Mouse (Mus musculus): ENCODE measurements around the gene Bcl11b. TPM values are rescaled to one million over a fixed set of nuclear protein-coding genes. Genes with fewer than 3 reads are reported as not detected.

Gene Bcl11b
- polyA plus RNA-seq, 1 experiment from 2014 or later: 38.4 TPM

DNA sequence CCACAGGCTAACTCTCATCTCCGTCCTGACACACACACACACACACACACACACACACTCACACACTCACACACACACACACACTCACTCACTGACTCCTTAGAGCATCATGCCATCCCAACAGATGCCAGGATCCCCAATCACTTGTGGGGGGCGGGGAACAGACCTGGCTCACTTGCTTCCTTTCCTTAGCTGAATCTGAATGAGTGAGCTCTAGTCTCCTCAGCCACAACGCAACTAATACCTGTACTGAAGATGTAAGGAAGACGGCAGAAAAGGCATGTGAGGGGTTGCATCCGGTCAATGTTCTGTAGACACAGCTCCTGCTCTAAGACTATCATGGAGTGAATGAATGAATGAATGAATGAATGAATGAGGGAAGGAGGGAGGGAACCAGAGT lies 71.9 kb downstream of the Bcl11b start:
- H3K4me1 ChIP-seq (ENCODE audit: control insufficient read depth, insufficient read depth, low read length): peaks cover 78% of the 10 kb centered on the region
- DNase-seq: no peak
- no peaks in the 10 kb centered on the region for H3K9me3 ChIP-seq (ENCODE audit: control insufficient read depth, low read length)
- no peak for ATAC-seq (ENCODE audit: low FRiP score, low TSS enrichment)
- WGBS: 75% methylated on average over 5 of the region's 5 CpGs
- H3K9ac ChIP-seq (replicated peaks; ENCODE audit: low read length): no peak overlapping the region
- H3K27ac ChIP-seq (replicated peaks; ENCODE audit: low read depth, low read length): peak overlapping the region; percentile 41; the same call in 1 of the 2 replicates
- no peaks in the 10 kb centered on the region for H3K36me3 ChIP-seq (ENCODE audit: control insufficient read depth, insufficient read depth, low read length)
- H3K4me3 ChIP-seq (replicated peaks; ENCODE audit: low read depth, low read length): no peak overlapping the region
- no peaks in the 10 kb centered on the region for H3K27me3 ChIP-seq (ENCODE audit: control insufficient read depth, insufficient read depth, low read length)
- no peak overlapping the region for H3K4me2 ChIP-seq (ENCODE audit: low read length)

DNA sequence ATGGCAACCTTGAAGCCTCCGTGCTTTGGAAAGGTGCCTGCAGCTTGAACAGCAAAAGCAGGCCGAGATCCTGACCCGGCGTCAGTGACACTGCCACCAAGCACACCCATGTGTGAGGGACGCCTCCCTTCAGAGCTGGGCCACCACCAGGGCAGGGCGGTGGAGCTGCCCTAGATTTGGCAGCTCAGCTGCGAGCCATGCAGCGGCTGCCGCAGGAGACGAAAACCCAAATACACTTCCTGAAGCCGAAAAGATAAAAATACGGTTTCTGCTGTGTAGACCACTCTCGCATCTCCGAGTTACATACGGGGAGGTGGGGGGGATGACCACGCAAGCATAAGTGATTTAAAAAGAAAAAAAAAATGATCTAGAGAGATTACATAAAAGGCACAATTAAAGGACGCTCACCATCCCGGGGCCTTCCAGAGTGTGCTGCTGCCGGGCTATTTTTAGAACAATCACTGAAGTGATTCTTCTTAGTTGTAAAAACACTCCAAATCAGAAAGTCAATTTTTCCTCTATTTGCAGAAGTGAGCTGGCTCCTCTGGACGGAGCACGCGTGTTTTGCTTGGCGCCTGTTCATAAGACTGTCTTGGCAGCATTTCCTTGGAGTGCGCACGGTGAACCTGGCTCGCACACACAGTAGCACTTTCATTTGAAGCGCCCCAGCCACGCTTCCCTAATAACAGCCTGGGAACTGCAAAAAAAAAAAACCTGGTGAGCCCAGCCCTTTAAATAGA lies 72.6 kb downstream of the Bcl11b start:
- H3K4me1 ChIP-seq (ENCODE audit: control insufficient read depth, insufficient read depth, low read length): peaks cover 71% of the 10 kb centered on the region
- H3K27ac ChIP-seq (replicated peaks; ENCODE audit: low read depth, low read length): no peak overlapping the region; the same call in 1 of the 2 replicates
- H3K27me3 ChIP-seq (ENCODE audit: control insufficient read depth, insufficient read depth, low read length): no peaks in the 10 kb centered on the region
- no peaks in the 10 kb centered on the region for H3K36me3 ChIP-seq (ENCODE audit: control insufficient read depth, insufficient read depth, low read length)
- H3K9me3 ChIP-seq (ENCODE audit: control insufficient read depth, low read length): no peaks in the 10 kb centered on the region
- no peak overlapping the region for H3K4me3 ChIP-seq (replicated peaks; ENCODE audit: low read depth, low read length)
- peak overlapping the region; percentile 10; the same call in 1 of the 2 replicates for H3K4me2 ChIP-seq (ENCODE audit: low read length)
- no peak for ATAC-seq (ENCODE audit: low FRiP score, low TSS enrichment)
- H3K9ac ChIP-seq (replicated peaks; ENCODE audit: low read length): 0 out of 2 replicates have a peak overlapping the region, but pooled peaks have one; percentile 12
- peak; percentile 78 for DNase-seq
- 57% methylated on average over 28 of the region's 28 CpGs for WGBS

GRCm38 (mm10) chr12:107928905-107929304 lies 74.5 kb downstream of the Bcl11b start:
- Histone ChIP-seq H3K27me3 (ENCODE audit: control insufficient read depth, insufficient read depth, low read length) (no peaks in the 10 kb centered on the region), H3K9me3 (ENCODE audit: control insufficient read depth, low read length) (no peaks in the 10 kb centered on the region), H3K4me2 (ENCODE audit: low read length) (peak overlapping the region; percentile 50), H3K36me3 (ENCODE audit: control insufficient read depth, insufficient read depth, low read length) (no peaks in the 10 kb centered on the region), H3K4me1 (ENCODE audit: control insufficient read depth, insufficient read depth, low read length) (peaks cover 58% of the 10 kb centered on the region), H3K27ac (replicated peaks; ENCODE audit: low read depth, low read length) (peak overlapping the region; percentile 73; the same call in 1 of the 2 replicates), H3K4me3 (replicated peaks; ENCODE audit: low read depth, low read length) (0 out of 2 replicates have a peak overlapping the region, but pooled peaks have one; percentile 10), H3K9ac (replicated peaks; ENCODE audit: low read length) (no peak overlapping the region)
- DNase-seq (no peak), ATAC-seq (ENCODE audit: low FRiP score, low TSS enrichment) (peak; percentile 28; the same call in 1 of the 2 replicates)
- 54% methylated on average over 7 of the region's 7 CpGs for WGBS

GRCm38 (mm10) chr12:107928464-107928901 lies 74.9 kb downstream of the Bcl11b start:
- peak overlapping the region; percentile 10; the same call in 1 of the 2 replicates for H3K4me3 ChIP-seq (replicated peaks; ENCODE audit: low read depth, low read length)
- WGBS: 10% methylated on average over 15 of the region's 15 CpGs
- peak overlapping the region; percentile 50 for H3K4me2 ChIP-seq (ENCODE audit: low read length)
- peak overlapping the region; percentile 73; the same call in 1 of the 2 replicates for H3K27ac ChIP-seq (replicated peaks; ENCODE audit: low read depth, low read length)
- peaks cover 58% of the 10 kb centered on the region for H3K4me1 ChIP-seq (ENCODE audit: control insufficient read depth, insufficient read depth, low read length)
- no peaks in the 10 kb centered on the region for H3K9me3 ChIP-seq (ENCODE audit: control insufficient read depth, low read length)
- ATAC-seq (ENCODE audit: low FRiP score, low TSS enrichment): peak; percentile 77
- H3K27me3 ChIP-seq (ENCODE audit: control insufficient read depth, insufficient read depth, low read length): no peaks in the 10 kb centered on the region
- peak overlapping the region; percentile 9; the same call in 1 of the 2 replicates for H3K9ac ChIP-seq (replicated peaks; ENCODE audit: low read length)
- peak; percentile 90 for DNase-seq
- no peaks in the 10 kb centered on the region for H3K36me3 ChIP-seq (ENCODE audit: control insufficient read depth, insufficient read depth, low read length)

DNA sequence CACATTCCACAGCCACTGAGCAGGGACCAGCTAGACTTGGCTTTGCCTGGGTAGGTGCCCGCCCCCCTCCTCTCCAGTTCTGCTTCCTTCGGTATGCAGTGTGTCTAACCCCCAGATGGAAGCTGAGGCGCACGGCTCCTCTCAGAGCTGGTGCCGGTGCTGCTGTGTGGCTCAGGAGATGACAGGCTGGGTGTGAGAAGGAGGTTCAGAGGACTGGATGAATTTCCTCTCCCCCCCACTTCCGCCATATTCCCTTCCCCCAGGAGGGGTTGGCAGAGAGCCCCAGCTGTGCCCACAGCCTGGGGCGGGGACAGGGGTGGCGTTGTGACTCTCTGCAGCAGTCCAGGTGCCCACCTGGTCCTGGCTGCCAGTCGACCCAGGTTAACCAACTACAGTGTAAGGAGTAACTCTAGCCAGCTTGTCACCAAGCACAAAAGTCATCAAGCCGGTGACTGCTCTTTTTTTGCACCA lies 75.4 kb downstream of the Bcl11b start:
- Histone ChIP-seq H3K4me2 (ENCODE audit: low read length) (peak overlapping the region; percentile 50), H3K36me3 (ENCODE audit: control insufficient read depth, insufficient read depth, low read length) (no peaks in the 10 kb centered on the region), H3K4me1 (ENCODE audit: control insufficient read depth, insufficient read depth, low read length) (peaks cover 58% of the 10 kb centered on the region), H3K9me3 (ENCODE audit: control insufficient read depth, low read length) (no peaks in the 10 kb centered on the region), H3K27me3 (ENCODE audit: control insufficient read depth, insufficient read depth, low read length) (no peaks in the 10 kb centered on the region), H3K4me3 (replicated peaks; ENCODE audit: low read depth, low read length) (peak overlapping the region; percentile 10), H3K27ac (replicated peaks; ENCODE audit: low read depth, low read length) (peak overlapping the region; percentile 77), H3K9ac (replicated peaks; ENCODE audit: low read length) (peak overlapping the region; percentile 9; the same call in 1 of the 2 replicates)
- peak; percentile 74 for ATAC-seq (ENCODE audit: low FRiP score, low TSS enrichment)
- peak; percentile 70 for DNase-seq
- WGBS: 20% methylated on average over 10 of the region's 10 CpGs

DNA sequence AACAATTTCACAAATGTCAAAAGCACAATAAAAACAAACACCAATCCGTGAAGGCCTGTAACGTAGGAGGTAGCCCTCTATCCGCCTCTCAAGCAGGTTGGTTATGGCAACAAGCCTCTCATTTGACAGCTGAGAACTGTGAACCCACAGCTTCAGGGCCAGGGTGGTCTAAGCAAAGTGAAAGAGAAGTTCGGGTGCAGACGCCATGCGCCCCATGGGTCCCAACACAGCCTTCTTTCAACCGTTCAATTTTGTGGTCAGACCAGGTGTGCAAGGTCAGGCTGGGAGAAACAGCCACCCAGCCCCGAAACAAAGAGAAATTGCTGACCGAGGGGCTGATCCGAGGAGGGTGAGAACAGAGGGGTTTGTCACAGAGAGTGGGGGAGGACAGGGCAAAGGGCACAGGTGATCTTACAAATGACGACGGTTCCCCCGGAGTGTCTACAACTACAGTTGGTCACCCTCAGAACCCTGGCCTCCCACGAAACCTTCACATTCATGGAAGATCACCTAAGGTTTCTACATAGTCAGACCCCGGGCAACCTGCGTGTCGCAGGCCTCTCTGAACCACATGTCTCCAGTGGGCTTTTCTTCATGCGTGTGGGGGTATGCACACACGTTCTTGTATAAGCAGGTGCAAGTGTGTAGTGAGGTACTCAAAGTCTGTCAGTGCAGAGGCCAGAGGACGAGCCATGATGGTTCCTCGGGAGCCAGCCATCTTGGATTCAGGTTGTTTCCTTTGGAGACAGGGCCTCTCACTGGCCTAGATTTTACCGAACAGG lies 77.1 kb downstream of the Bcl11b start:
- H3K27me3 ChIP-seq (ENCODE audit: control insufficient read depth, insufficient read depth, low read length): no peaks in the 10 kb centered on the region
- H3K36me3 ChIP-seq (ENCODE audit: control insufficient read depth, insufficient read depth, low read length): no peaks in the 10 kb centered on the region
- H3K4me1 ChIP-seq (ENCODE audit: control insufficient read depth, insufficient read depth, low read length): peaks cover 45% of the 10 kb centered on the region
- 94% methylated on average over 22 of the region's 22 CpGs for WGBS
- no peak overlapping the region for H3K27ac ChIP-seq (replicated peaks; ENCODE audit: low read depth, low read length)
- ATAC-seq (ENCODE audit: low FRiP score, low TSS enrichment) (no peak), DNase-seq (no peak)
- H3K4me3 ChIP-seq (replicated peaks; ENCODE audit: low read depth, low read length): no peak overlapping the region
- no peaks in the 10 kb centered on the region for H3K9me3 ChIP-seq (ENCODE audit: control insufficient read depth, low read length)
- no peak overlapping the region for H3K4me2 ChIP-seq (ENCODE audit: low read length)
- no peak overlapping the region for H3K9ac ChIP-seq (replicated peaks; ENCODE audit: low read length)

DNA sequence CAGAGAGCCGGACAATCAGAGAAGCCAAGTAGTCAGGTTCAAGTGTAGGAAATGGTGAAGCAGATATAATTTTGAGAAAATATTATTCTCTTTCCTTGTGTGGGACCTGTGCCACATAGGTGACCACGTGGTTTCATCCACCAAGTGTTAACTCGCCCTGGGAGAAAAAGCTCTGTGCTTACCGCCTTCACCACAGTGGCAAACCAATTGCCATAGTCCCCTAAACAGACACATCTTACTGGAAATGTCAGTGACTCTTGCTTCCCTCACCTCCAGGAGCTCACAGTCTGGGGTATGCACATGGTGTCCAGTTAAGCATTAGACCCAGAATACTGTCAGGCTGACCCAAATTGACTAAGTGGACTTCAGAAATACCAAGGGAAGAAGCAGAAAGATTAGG lies 78.7 kb downstream of the Bcl11b start:
- WGBS: 83% methylated on average over 4 of the region's 4 CpGs
- no peak overlapping the region for H3K9ac ChIP-seq (replicated peaks; ENCODE audit: low read length)

DNA sequence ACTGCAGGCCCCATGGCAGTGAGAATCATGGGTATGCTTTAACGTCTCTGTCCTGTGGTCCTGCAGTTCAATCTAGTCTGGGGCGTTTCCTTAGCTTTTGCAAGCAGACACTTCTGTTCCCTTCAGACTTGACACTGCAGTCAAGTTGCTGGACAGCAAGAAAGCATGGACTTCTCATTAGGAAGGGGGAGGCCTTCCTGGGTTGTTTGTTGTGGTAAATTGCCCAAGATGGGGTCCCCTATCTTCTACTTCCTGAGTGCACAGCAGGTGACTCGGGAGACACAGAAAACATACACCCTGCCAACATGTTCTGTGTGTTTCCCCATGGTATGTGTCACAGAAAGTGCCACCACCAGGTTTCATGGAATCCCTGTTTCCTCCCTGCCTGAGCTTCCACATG lies 79.4 kb downstream of the Bcl11b start:
- peaks cover 32% of the 10 kb centered on the region for H3K4me1 ChIP-seq (ENCODE audit: control insufficient read depth, insufficient read depth, low read length)
- H3K27ac ChIP-seq (replicated peaks; ENCODE audit: low read depth, low read length): no peak overlapping the region
- no peaks in the 10 kb centered on the region for H3K36me3 ChIP-seq (ENCODE audit: control insufficient read depth, insufficient read depth, low read length)
- no peak overlapping the region for H3K4me2 ChIP-seq (ENCODE audit: low read length)
- H3K27me3 ChIP-seq (ENCODE audit: control insufficient read depth, insufficient read depth, low read length): no peaks in the 10 kb centered on the region
- H3K9me3 ChIP-seq (ENCODE audit: control insufficient read depth, low read length): no peaks in the 10 kb centered on the region
- H3K4me3 ChIP-seq (replicated peaks; ENCODE audit: low read depth, low read length): no peak overlapping the region
- 80% methylated on average over 3 of the region's 3 CpGs for WGBS
- no peak overlapping the region for H3K9ac ChIP-seq (replicated peaks; ENCODE audit: low read length)
- DNase-seq (no peak), ATAC-seq (ENCODE audit: low FRiP score, low TSS enrichment) (no peak)

More for the DNA sequence above, 78.7 kb downstream of the Bcl11b start:
- H3K36me3 ChIP-seq (ENCODE audit: control insufficient read depth, insufficient read depth, low read length): no peaks in the 10 kb centered on the region
- no peak overlapping the region for H3K27ac ChIP-seq (replicated peaks; ENCODE audit: low read depth, low read length)
- DNase-seq (no peak), ATAC-seq (ENCODE audit: low FRiP score, low TSS enrichment) (no peak)
- H3K9me3 ChIP-seq (ENCODE audit: control insufficient read depth, low read length): no peaks in the 10 kb centered on the region
- no peak overlapping the region for H3K4me3 ChIP-seq (replicated peaks; ENCODE audit: low read depth, low read length)
- no peaks in the 10 kb centered on the region for H3K27me3 ChIP-seq (ENCODE audit: control insufficient read depth, insufficient read depth, low read length)
- peaks cover 39% of the 10 kb centered on the region for H3K4me1 ChIP-seq (ENCODE audit: control insufficient read depth, insufficient read depth, low read length)
- no peak overlapping the region for H3K4me2 ChIP-seq (ENCODE audit: low read length)

Measured in midbrain, embryonic 14.5 days (tissue).